Mouse (Mus musculus): ENCODE data around the gene Gatad2a. TPM values are rescaled to one million over a fixed set of nuclear protein-coding genes. Genes with fewer than 3 reads are reported as not detected.
"Not testable (repeated sequence)": the region's sequence is repeated elsewhere in the genome, so short reads cannot be mapped to it uniquely, and the experiment has no call there.

The Gatad2a gene
- polyA plus RNA-seq, 1 experiment = 36.9 TPM

- Histone ChIP-seq H3K4me3 (replicated peaks; ENCODE audit: insufficient read depth, low read depth, low read length) (no peak overlapping the region), H3K27me3 (ENCODE audit: control insufficient read depth, insufficient read depth, low read length) (no peaks in the 10 kb centered on the region), H3K27ac (ENCODE audit: insufficient read depth, low read length) (no peak overlapping the region), H3K4me1 (ENCODE audit: control insufficient read depth, insufficient read depth, low read length) (peaks cover 6% of the 10 kb centered on the region; the same call in 1 of the 2 replicates)
- no peak for DNase-seq
- TF ChIP-seq POLR2A (IDR thresholded peaks at IDR 0.05; ENCODE audit: borderline replicate concordance, insufficient read depth, low read length) = no peak
- TF ChIP-seq CTCF (IDR thresholded peaks at IDR 0.05; ENCODE audit: borderline replicate concordance, insufficient read depth, low read depth, low read length) = no peak
- WGBS = 67% methylated on average over 8 of the region's 8 CpGs
Measured at GRCm38 (mm10) chr8:70023596-70023995, 27.4 kb upstream of the Gatad2a start.

- no peak for DNase-seq
- Histone ChIP-seq H3K4me1 (ENCODE audit: control insufficient read depth, insufficient read depth, low read length) (peaks cover 6% of the 10 kb centered on the region; the same call in 1 of the 2 replicates), H3K27me3 (ENCODE audit: control insufficient read depth, insufficient read depth, low read length) (no peaks in the 10 kb centered on the region), H3K27ac (ENCODE audit: insufficient read depth, low read length) (no peak overlapping the region), H3K4me3 (replicated peaks; ENCODE audit: insufficient read depth, low read depth, low read length) (no peak overlapping the region)
- WGBS = 70% methylated on average over 1 of the region's 1 CpGs
- TF ChIP-seq CTCF (IDR thresholded peaks at IDR 0.05; ENCODE audit: borderline replicate concordance, insufficient read depth, low read depth, low read length) = no peak
- no peak for TF ChIP-seq POLR2A (IDR thresholded peaks at IDR 0.05; ENCODE audit: borderline replicate concordance, insufficient read depth, low read length)
Measured at GRCm38 (mm10) chr8:70015017-70015416, 18.8 kb upstream of the Gatad2a start.

- Histone ChIP-seq H3K27me3 (ENCODE audit: control insufficient read depth, insufficient read depth, low read length) (no peaks in the 10 kb centered on the region), H3K4me1 (ENCODE audit: control insufficient read depth, insufficient read depth, low read length) (no peaks in the 10 kb centered on the region), H3K4me3 (replicated peaks; ENCODE audit: insufficient read depth, low read depth, low read length) (no peak overlapping the region), H3K27ac (ENCODE audit: insufficient read depth, low read length) (no peak overlapping the region)
- WGBS = 85% methylated on average over 1 of the region's 1 CpGs
- no peak for TF ChIP-seq POLR2A (IDR thresholded peaks at IDR 0.05; ENCODE audit: borderline replicate concordance, insufficient read depth, low read length)
- TF ChIP-seq CTCF (IDR thresholded peaks at IDR 0.05; ENCODE audit: borderline replicate concordance, insufficient read depth, low read depth, low read length) = no peak
- no peak for DNase-seq
Measured at GRCm38 (mm10) chr8:70012763-70013162, 16.6 kb upstream of the Gatad2a start.

GRCm38 (mm10) chr8:70012350-70012749 is 16.2 kb upstream of the Gatad2a start:
- H3K4me3 ChIP-seq (replicated peaks; ENCODE audit: insufficient read depth, low read depth, low read length) = no peak overlapping the region
- 55% methylated on average over 3 of the region's 3 CpGs for WGBS
- no peak for TF ChIP-seq CTCF (IDR thresholded peaks at IDR 0.05; ENCODE audit: borderline replicate concordance, insufficient read depth, low read depth, low read length)
- no peaks in the 10 kb centered on the region for H3K4me1 ChIP-seq (ENCODE audit: control insufficient read depth, insufficient read depth, low read length)
- H3K27ac ChIP-seq (ENCODE audit: insufficient read depth, low read length) = no peak overlapping the region
- peak in 1 of 2 experiments; percentile 10 for DNase-seq
- H3K27me3 ChIP-seq (ENCODE audit: control insufficient read depth, insufficient read depth, low read length) = no peaks in the 10 kb centered on the region

GRCm38 (mm10) chr8:70010796-70011195 is 14.6 kb upstream of the Gatad2a start:
- not testable (repeated sequence) for H3K4me1 ChIP-seq (ENCODE audit: control insufficient read depth, insufficient read depth, low read length); H3K27ac ChIP-seq (ENCODE audit: insufficient read depth, low read length); DNase-seq; H3K27me3 ChIP-seq (ENCODE audit: control insufficient read depth, insufficient read depth, low read length); H3K4me3 ChIP-seq (replicated peaks; ENCODE audit: insufficient read depth, low read depth, low read length)
- 79% methylated on average over 14 of the region's 14 CpGs for WGBS

GRCm38 (mm10) chr8:70005178-70005577 is 9.0 kb upstream of the Gatad2a start:
- H3K27me3 ChIP-seq (ENCODE audit: control insufficient read depth, insufficient read depth, low read length) = no peaks in the 10 kb centered on the region
- no peak overlapping the region for H3K4me3 ChIP-seq (replicated peaks; ENCODE audit: insufficient read depth, low read depth, low read length)
- peaks cover 2% of the 10 kb centered on the region; the same call in 1 of the 2 replicates for H3K4me1 ChIP-seq (ENCODE audit: control insufficient read depth, insufficient read depth, low read length)
- no peak overlapping the region for H3K27ac ChIP-seq (ENCODE audit: insufficient read depth, low read length)
- no peak for DNase-seq
- no peak for TF ChIP-seq POLR2A (IDR thresholded peaks at IDR 0.05; ENCODE audit: borderline replicate concordance, insufficient read depth, low read length)
- no peak for TF ChIP-seq CTCF (IDR thresholded peaks at IDR 0.05; ENCODE audit: borderline replicate concordance, insufficient read depth, low read depth, low read length)
- WGBS = 56% methylated on average over 2 of the region's 2 CpGs

- Histone ChIP-seq H3K27me3 (ENCODE audit: control insufficient read depth, insufficient read depth, low read length) (no peaks in the 10 kb centered on the region), H3K4me3 (replicated peaks; ENCODE audit: insufficient read depth, low read depth, low read length) (no peak overlapping the region), H3K4me1 (ENCODE audit: control insufficient read depth, insufficient read depth, low read length) (peaks cover 2% of the 10 kb centered on the region; the same call in 1 of the 2 replicates), H3K27ac (ENCODE audit: insufficient read depth, low read length) (no peak overlapping the region)
- no peak for DNase-seq
- TF ChIP-seq CTCF (IDR thresholded peaks at IDR 0.05; ENCODE audit: borderline replicate concordance, insufficient read depth, low read depth, low read length) (no peak), POLR2A (IDR thresholded peaks at IDR 0.05; ENCODE audit: borderline replicate concordance, insufficient read depth, low read length) (no peak)
Measured at GRCm38 (mm10) chr8:70004345-70004744, 8.2 kb upstream of the Gatad2a start.

GRCm38 (mm10) chr8:70003204-70003657 is 7.0 kb upstream of the Gatad2a start:
- DNase-seq = no peak
- H3K27me3 ChIP-seq (ENCODE audit: control insufficient read depth, insufficient read depth, low read length) = no peaks in the 10 kb centered on the region
- 71% methylated on average over 4 of the region's 4 CpGs for WGBS
- no peak overlapping the region for H3K27ac ChIP-seq (ENCODE audit: insufficient read depth, low read length)
- TF ChIP-seq POLR2A (IDR thresholded peaks at IDR 0.05; ENCODE audit: borderline replicate concordance, insufficient read depth, low read length) (no peak), CTCF (IDR thresholded peaks at IDR 0.05; ENCODE audit: borderline replicate concordance, insufficient read depth, low read depth, low read length) (no peak)
- no peak overlapping the region for H3K4me3 ChIP-seq (replicated peaks; ENCODE audit: insufficient read depth, low read depth, low read length)
- H3K4me1 ChIP-seq (ENCODE audit: control insufficient read depth, insufficient read depth, low read length) = peaks cover 2% of the 10 kb centered on the region; the same call in 1 of the 2 replicates

GRCm38 (mm10) chr8:70001892-70002191 is 5.7 kb upstream of the Gatad2a start:
- H3K27me3 ChIP-seq (ENCODE audit: control insufficient read depth, insufficient read depth, low read length); H3K4me1 ChIP-seq (ENCODE audit: control insufficient read depth, insufficient read depth, low read length); H3K27ac ChIP-seq (ENCODE audit: insufficient read depth, low read length); H3K4me3 ChIP-seq (replicated peaks; ENCODE audit: insufficient read depth, low read depth, low read length); DNase-seq: not testable (repeated sequence)
- WGBS = 46% methylated on average over 7 of the region's 7 CpGs

Data from cerebellum, adult 2 months (tissue).